Mouse (Mus musculus) midbrain, embryonic 10.5 days (tissue): Measurements from ENCODE around the gene Phlpp1. TPM values are rescaled to one million over a fixed set of nuclear protein-coding genes. Genes with fewer than 3 reads are reported as not detected.
"Not testable (repeated sequence)": the region's sequence is repeated elsewhere in the genome, so short reads cannot be mapped to it uniquely, and the experiment has no call there.

Source experiments
- DNase-seq: peaks from one replicate; pipeline ENCODE4 v3.0.0-alpha.2; 2017; ENCODE audit warnings: low spot score
- H3K27ac ChIP-seq: fragments of 300-500 bp; sonication (generic); replicated peaks from 2 replicates; pipeline ENCODE4 v1.5.1; 2016; ENCODE audit warnings: mild to moderate bottlenecking
- H3K27me3 ChIP-seq: fragments of 300-500 bp; sonication (generic); 2 replicates; pipeline ENCODE4 v1.6.1; 2016; ENCODE audit warnings: low read depth, mild to moderate bottlenecking; ENCODE audit not compliant: poor library complexity, severe bottlenecking
- H3K36me3 ChIP-seq: fragments of 300-500 bp; sonication (generic); 2 replicates; pipeline ENCODE4 v1.6.1; 2016; ENCODE audit warnings: mild to moderate bottlenecking, moderate library complexity
- H3K4me1 ChIP-seq: fragments of 300-500 bp; sonication (generic); 2 replicates; pipeline ENCODE4 v1.6.1; 2016
- H3K4me3 ChIP-seq: fragments of 300-500 bp; sonication (generic); 2 replicates; pipeline ENCODE4 v1.5.1; 2016; ENCODE audit warnings: mild to moderate bottlenecking, moderate library complexity
- H3K9me3 ChIP-seq: fragments of 300-500 bp; sonication (generic); replicated peaks from 2 replicates; pipeline ENCODE4 v1.6.1; 2016; ENCODE audit warnings: mild to moderate bottlenecking
- WGBS: fragments of 180-500 bp; shearing (Covaris S2); methylation state at CpG from one replicate; pipeline ENCODE4 v1.1.7; 2016; 5-methylcytosine and 5-hydroxymethylcytosine counted together
- polyA plus RNA-seq: library from polyadenylated mRNA; unstranded; fragments of >200 nt; fragmentation: Nextera tagmentation; extraction: Ambion mirVana; gene quantifications from 2 replicates; pipeline ENCODE4 v1.2.1, GENCODE M21; 2016

The Phlpp1 gene
- polyA plus RNA-seq, 1 experiment from 2014 or later: 4.8 TPM

- no peaks in the 10 kb centered on the region for H3K27me3 ChIP-seq
- no peaks in the 10 kb centered on the region for H3K9me3 ChIP-seq
- no peak for DNase-seq
- WGBS: 91% methylated on average over 7 of the region's 7 CpGs
- no peak overlapping the region for H3K27ac ChIP-seq
- no peak overlapping the region for H3K4me3 ChIP-seq
- H3K4me1 ChIP-seq: peaks cover 55% of the 10 kb centered on the region
- H3K36me3 ChIP-seq: no peaks in the 10 kb centered on the region
These were observed 104.2 kb downstream of the Phlpp1 start for GRCm38 (mm10) chr1:106275731-106276130.

GRCm38 (mm10) chr1:106276824-106277223, 105.3 kb downstream of the Phlpp1 start:
- H3K36me3 ChIP-seq: no peaks in the 10 kb centered on the region
- 97% methylated on average over 1 of the region's 1 CpGs for WGBS
- 0 out of 2 replicates have a peak overlapping the region, but pooled peaks have one; percentile 42 for H3K27ac ChIP-seq
- H3K4me3 ChIP-seq: no peak overlapping the region
- H3K4me1 ChIP-seq: peaks cover 52% of the 10 kb centered on the region
- H3K9me3 ChIP-seq: no peaks in the 10 kb centered on the region
- no peak for DNase-seq
- no peaks in the 10 kb centered on the region for H3K27me3 ChIP-seq

- WGBS: 68% methylated on average over 4 of the region's 4 CpGs
- H3K27me3 ChIP-seq: no peaks in the 10 kb centered on the region
- no peak for DNase-seq
- H3K9me3 ChIP-seq: no peaks in the 10 kb centered on the region
- no peak overlapping the region for H3K4me3 ChIP-seq
- 0 out of 2 replicates have a peak overlapping the region, but pooled peaks have one; percentile 42 for H3K27ac ChIP-seq
- H3K4me1 ChIP-seq: peaks cover 48% of the 10 kb centered on the region
- H3K36me3 ChIP-seq: no peaks in the 10 kb centered on the region
These were observed 105.7 kb downstream of the Phlpp1 start for GRCm38 (mm10) chr1:106277286-106277685.

GRCm38 (mm10) chr1:106278552-106279060, 107.1 kb downstream of the Phlpp1 start:
- 89% methylated on average over 5 of the region's 5 CpGs for WGBS
- Histone ChIP-seq H3K36me3 (no peaks in the 10 kb centered on the region), H3K27me3 (no peaks in the 10 kb centered on the region), H3K4me3 (no peak overlapping the region), H3K27ac (no peak overlapping the region), H3K9me3 (no peaks in the 10 kb centered on the region), H3K4me1 (peaks cover 35% of the 10 kb centered on the region)
- no peak for DNase-seq

GRCm38 (mm10) chr1:106279404-106280123, 108.0 kb downstream of the Phlpp1 start:
- H3K36me3 ChIP-seq: no peaks in the 10 kb centered on the region
- H3K9me3 ChIP-seq: no peaks in the 10 kb centered on the region
- 90% methylated on average over 2 of the region's 2 CpGs for WGBS
- no peaks in the 10 kb centered on the region for H3K27me3 ChIP-seq
- peak overlapping the region; percentile 2; the same call in 1 of the 2 replicates for H3K27ac ChIP-seq
- no peak for DNase-seq
- no peak overlapping the region for H3K4me3 ChIP-seq
- H3K4me1 ChIP-seq: peaks cover 27% of the 10 kb centered on the region

GRCm38 (mm10) chr1:106280171-106280913, 108.8 kb downstream of the Phlpp1 start:
- Histone ChIP-seq H3K36me3 (no peaks in the 10 kb centered on the region), H3K9me3 (no peaks in the 10 kb centered on the region), H3K27ac (no peak overlapping the region), H3K27me3 (no peaks in the 10 kb centered on the region), H3K4me1 (peaks cover 23% of the 10 kb centered on the region), H3K4me3 (no peak overlapping the region)
- no peak for DNase-seq
- WGBS: 86% methylated on average over 8 of the region's 8 CpGs

- H3K9me3 ChIP-seq: no peaks in the 10 kb centered on the region
- H3K4me1 ChIP-seq: no peaks in the 10 kb centered on the region
- no peak for DNase-seq
- no peak overlapping the region for H3K27ac ChIP-seq
- 95% methylated on average over 7 of the region's 7 CpGs for WGBS
- peaks cover 5% of the 10 kb centered on the region; the same call in 1 of the 2 replicates for H3K36me3 ChIP-seq
- no peaks in the 10 kb centered on the region for H3K27me3 ChIP-seq
- no peak overlapping the region for H3K4me3 ChIP-seq
These were observed 115.3 kb downstream of the Phlpp1 start for GRCm38 (mm10) chr1:106286815-106287214.

- no peaks in the 10 kb centered on the region for H3K27me3 ChIP-seq
- peaks cover 5% of the 10 kb centered on the region; the same call in 1 of the 2 replicates for H3K36me3 ChIP-seq
- 93% methylated on average over 5 of the region's 5 CpGs for WGBS
- H3K4me1 ChIP-seq: no peaks in the 10 kb centered on the region
- DNase-seq: no peak
- no peaks in the 10 kb centered on the region for H3K9me3 ChIP-seq
- no peak overlapping the region for H3K4me3 ChIP-seq
- no peak overlapping the region for H3K27ac ChIP-seq
These were observed 117.5 kb downstream of the Phlpp1 start for GRCm38 (mm10) chr1:106289065-106289464.

GRCm38 (mm10) chr1:106289580-106289979, 118.0 kb downstream of the Phlpp1 start:
- no peaks in the 10 kb centered on the region for H3K9me3 ChIP-seq
- H3K27ac ChIP-seq: no peak overlapping the region
- no peaks in the 10 kb centered on the region for H3K27me3 ChIP-seq
- H3K36me3 ChIP-seq: peaks cover 5% of the 10 kb centered on the region; the same call in 1 of the 2 replicates
- no peak for DNase-seq
- H3K4me1 ChIP-seq: no peaks in the 10 kb centered on the region
- no peak overlapping the region for H3K4me3 ChIP-seq
- WGBS: 91% methylated on average over 2 of the region's 2 CpGs

GRCm38 (mm10) chr1:106309394-106310039, 138.0 kb downstream of the Phlpp1 start:
- no peak for DNase-seq
- H3K36me3 ChIP-seq: no peaks in the 10 kb centered on the region
- 94% methylated on average over 3 of the region's 3 CpGs for WGBS

GRCm38 (mm10) chr1:106310285-106310684, 138.7 kb downstream of the Phlpp1 start:
- no peak for DNase-seq
- Histone ChIP-seq H3K4me3 (no peak overlapping the region), H3K27me3 (no peaks in the 10 kb centered on the region), H3K27ac (no peak overlapping the region), H3K36me3 (no peaks in the 10 kb centered on the region), H3K9me3 (no peaks in the 10 kb centered on the region), H3K4me1 (no peaks in the 10 kb centered on the region)
- WGBS: 81% methylated on average over 2 of the region's 2 CpGs

More at GRCm38 (mm10) chr1:106309394-106310039, 138.0 kb downstream of the Phlpp1 start:
- Histone ChIP-seq H3K9me3 (no peaks in the 10 kb centered on the region), H3K4me1 (0 out of 2 replicates have a peak, but pooled peaks cover 3% of the 10 kb centered on the region), H3K4me3 (no peak overlapping the region), H3K27ac (no peak overlapping the region), H3K27me3 (no peaks in the 10 kb centered on the region)

GRCm38 (mm10) chr1:106311830-106312229, 140.3 kb downstream of the Phlpp1 start:
- not testable (repeated sequence) for H3K4me3 ChIP-seq, H3K27me3 ChIP-seq, H3K4me1 ChIP-seq, H3K27ac ChIP-seq, DNase-seq, H3K36me3 ChIP-seq, H3K9me3 ChIP-seq
- 96% methylated on average over 2 of the region's 2 CpGs for WGBS
